Mouse (Mus musculus) cerebellum, adult 2 months (tissue): Measurements from ENCODE around the gene Map3k12. TPM values are rescaled to one million over a fixed set of nuclear protein-coding genes. Genes with fewer than 3 reads are reported as not detected.

Source experiments
- DNase-seq, 2 experiments: peaks; one replicate each; pipeline ENCODE4 v3.0.0; 2021
- H3K27ac ChIP-seq: fragments of 200-500 bp; 2 replicates; pipeline ENCODE4 v1.5.1; 2012; ENCODE audit warnings: low read length, control low read depth, inconsistent platforms; ENCODE audit not compliant: insufficient read depth
- H3K27me3 ChIP-seq: fragments of 200-500 bp; 2 replicates; pipeline ENCODE4 v1.6.1; 2012; ENCODE audit warnings: inconsistent platforms, mild to moderate bottlenecking, low read length, moderate library complexity; ENCODE audit not compliant: control insufficient read depth, insufficient read depth
- H3K4me1 ChIP-seq: fragments of 200-500 bp; 2 replicates; pipeline ENCODE4 v1.6.1; 2011; ENCODE audit warnings: low read length; ENCODE audit not compliant: control insufficient read depth, insufficient read depth
- H3K4me3 ChIP-seq: fragments of 200-500 bp; replicated peaks from 2 replicates; pipeline ENCODE3; 2011; ENCODE audit warnings: mild to moderate bottlenecking, low read depth, low read length, control low read depth; ENCODE audit not compliant: insufficient read depth
- CTCF ChIP-seq: fragments of 200-500 bp; IDR thresholded peaks from 2 replicates; pipeline ENCODE4 v1.5.1; 2011; ENCODE audit warnings: low read depth, mild to moderate bottlenecking, control low read depth, low read length, moderate library complexity, borderline replicate concordance; ENCODE audit not compliant: insufficient read depth
- POLR2A ChIP-seq: fragments of 200-500 bp; IDR thresholded peaks from 2 replicates; pipeline ENCODE4 v1.6.1; 2011; ENCODE audit warnings: low read length, control low read depth, borderline replicate concordance; ENCODE audit not compliant: insufficient read depth
- WGBS: fragments of 180-500 bp; shearing (Covaris S2); methylation state at CpG from one replicate; pipeline ENCODE4 v1.1.7; 2018; 5-methylcytosine and 5-hydroxymethylcytosine counted together
- polyA plus RNA-seq: library from polyadenylated mRNA; depleted of rRNA; stranded (reverse); fragments of >200 nt; gene quantifications from 2 replicates; pipeline ENCODE4 v1.2.3, GENCODE M21; 2012

Map3k12 gene
- polyA plus RNA-seq, 1 experiment = 130 TPM

- no peak overlapping the region for H3K4me3 ChIP-seq
- 45% methylated on average over 3 of the region's 3 CpGs for WGBS
- TF ChIP-seq POLR2A = no peak
- DNase-seq = no peak
- no peaks in the 10 kb centered on the region for H3K27me3 ChIP-seq
- H3K4me1 ChIP-seq = peaks cover 3% of the 10 kb centered on the region
- no peak overlapping the region for H3K27ac ChIP-seq
Measured at GRCm38 (mm10) chr15:102498322-102498721, 18.5 kb downstream of the Map3k12 start.

GRCm38 (mm10) chr15:102487664-102488063 is 29.2 kb downstream of the Map3k12 start:
- TF ChIP-seq POLR2A = no peak
- Histone ChIP-seq H3K4me1 (no peaks in the 10 kb centered on the region; the same call in 1 of the 2 replicates), H3K27me3 (no peaks in the 10 kb centered on the region), H3K4me3 (no peak overlapping the region), H3K27ac (no peak overlapping the region)
- WGBS = 85% methylated on average over 1 of the region's 1 CpGs
- no peak for DNase-seq

GRCm38 (mm10) chr15:102485853-102486252 is 31.0 kb downstream of the Map3k12 start:
- no peaks in the 10 kb centered on the region; the same call in 1 of the 2 replicates for H3K4me1 ChIP-seq
- WGBS = 64% methylated on average over 12 of the region's 12 CpGs

GRCm38 (mm10) chr15:102483136-102483535 is 33.7 kb downstream of the Map3k12 start:
- no peaks in the 10 kb centered on the region; the same call in 1 of the 2 replicates for H3K4me1 ChIP-seq
- 72% methylated on average over 3 of the region's 3 CpGs for WGBS
- no peak for DNase-seq
- H3K4me3 ChIP-seq = no peak overlapping the region
- H3K27me3 ChIP-seq = no peaks in the 10 kb centered on the region
- TF ChIP-seq POLR2A = no peak
- TF ChIP-seq CTCF = no peak
- H3K27ac ChIP-seq = no peak overlapping the region

More at GRCm38 (mm10) chr15:102485853-102486252, 31.0 kb downstream of the Map3k12 start:
- TF ChIP-seq CTCF (no peak), POLR2A (no peak)
- H3K4me3 ChIP-seq = no peak overlapping the region
- no peaks in the 10 kb centered on the region for H3K27me3 ChIP-seq
- DNase-seq = no peak
- H3K27ac ChIP-seq = no peak overlapping the region

GRCm38 (mm10) chr15:102474520-102474919 is 42.3 kb downstream of the Map3k12 start:
- 81% methylated on average over 2 of the region's 2 CpGs for WGBS
- no peaks in the 10 kb centered on the region for H3K27me3 ChIP-seq
- H3K4me3 ChIP-seq = no peak overlapping the region
- no peak overlapping the region for H3K27ac ChIP-seq
- H3K4me1 ChIP-seq = no peaks in the 10 kb centered on the region; the same call in 1 of the 2 replicates
- DNase-seq = no peak
- TF ChIP-seq POLR2A (no peak), CTCF (no peak)

GRCm38 (mm10) chr15:102473246-102473645 is 43.6 kb downstream of the Map3k12 start:
- Histone ChIP-seq H3K27ac (no peak overlapping the region), H3K27me3 (no peaks in the 10 kb centered on the region), H3K4me3 (peak overlapping the region; percentile 18), H3K4me1 (no peaks in the 10 kb centered on the region; the same call in 1 of the 2 replicates)
- no peak for TF ChIP-seq CTCF
- TF ChIP-seq POLR2A = no peak
- 2% methylated on average over 2 of the region's 2 CpGs for WGBS
- peak in 1 of 2 experiments; percentile 41 for DNase-seq

GRCm38 (mm10) chr15:102471727-102472126 is 45.1 kb downstream of the Map3k12 start:
- H3K27ac ChIP-seq = no peak overlapping the region
- peak overlapping the region; percentile 67 for H3K4me3 ChIP-seq
- H3K27me3 ChIP-seq = no peaks in the 10 kb centered on the region
- H3K4me1 ChIP-seq = no peaks in the 10 kb centered on the region; the same call in 1 of the 2 replicates
- no peak for DNase-seq
- TF ChIP-seq POLR2A (no peak), CTCF (no peak)

- no peak for DNase-seq
- TF ChIP-seq CTCF (no peak), POLR2A (no peak)
- H3K27me3 ChIP-seq = no peaks in the 10 kb centered on the region
- H3K4me1 ChIP-seq = no peaks in the 10 kb centered on the region; the same call in 1 of the 2 replicates
- H3K27ac ChIP-seq = no peak overlapping the region
- 2% methylated on average over 10 of the region's 10 CpGs for WGBS
- peak overlapping the region; percentile 67 for H3K4me3 ChIP-seq
Measured at GRCm38 (mm10) chr15:102471295-102471645, 45.6 kb downstream of the Map3k12 start.
